Mouse (Mus musculus): Measurements from ENCODE around the gene Strip2. TPM values are rescaled to one million over a fixed set of nuclear protein-coding genes. Genes with fewer than 3 reads are reported as not detected.

Gene Strip2
- 1 to 10 TPM; 5.3 to 5.5 TPM for total RNA-seq (2021)
- long read RNA-seq, experiment 1, full-length matches to known transcripts, result 3 of 4 reads
- long read RNA-seq, experiment 1, partial matches to known transcripts, result 1 of 4 reads
- long read RNA-seq, experiment 1, other reads (novel, unspliced or antisense), result 0 of 4 reads
- long read RNA-seq, experiment 2, full-length matches to known transcripts, result 1 of 2 reads
- long read RNA-seq, experiment 2, partial matches to known transcripts, result 1 of 2 reads
- long read RNA-seq, experiment 2, other reads (novel, unspliced or antisense), result 0 of 2 reads

DNA sequence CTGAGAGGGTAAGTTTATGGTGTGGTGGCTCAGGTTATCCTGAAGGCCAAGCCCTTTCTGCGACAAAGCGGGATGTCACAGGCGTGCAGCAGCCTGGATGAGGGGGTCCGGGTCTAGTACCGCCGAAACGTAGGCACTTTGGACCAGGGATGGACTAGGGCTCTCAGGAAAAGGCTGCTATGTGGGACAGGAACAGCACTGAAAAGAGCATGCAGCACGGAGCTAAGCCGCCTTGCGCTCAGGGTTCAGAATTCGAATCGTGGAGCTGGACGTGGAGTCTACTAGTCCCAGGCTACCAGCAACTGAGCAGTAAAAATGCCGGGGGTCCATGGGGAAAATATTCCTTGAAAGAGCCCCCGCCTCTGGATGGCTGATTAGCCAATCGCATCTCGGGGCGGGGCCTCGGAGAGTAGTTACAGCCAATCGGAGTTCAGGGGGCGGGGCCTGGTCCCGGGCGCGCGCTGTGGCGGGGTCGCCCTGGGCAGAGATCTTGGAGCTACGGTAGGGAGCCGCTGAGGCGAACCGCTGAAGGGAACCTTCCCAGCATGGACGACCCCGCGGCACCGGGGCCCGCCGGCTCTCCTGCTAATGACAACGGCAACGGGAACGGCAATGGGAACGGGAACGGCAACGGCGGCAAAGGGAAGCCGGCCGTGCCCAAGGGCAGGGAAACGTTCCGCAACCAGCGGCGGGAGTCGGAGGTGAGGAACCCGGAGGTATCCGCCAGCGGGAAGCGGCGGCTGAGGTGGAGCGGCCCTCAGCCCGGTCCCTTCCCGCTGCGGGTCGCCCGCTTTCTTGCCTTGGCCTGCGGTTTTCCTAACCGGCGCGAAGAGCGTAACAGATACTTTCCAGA is at the start of gene Strip2:
Gene Strip2 (plus strand): TSS at position 483 of the 853 bp plus-strand sequence.
- DNase-seq, result peak; percentile 96

DNA sequence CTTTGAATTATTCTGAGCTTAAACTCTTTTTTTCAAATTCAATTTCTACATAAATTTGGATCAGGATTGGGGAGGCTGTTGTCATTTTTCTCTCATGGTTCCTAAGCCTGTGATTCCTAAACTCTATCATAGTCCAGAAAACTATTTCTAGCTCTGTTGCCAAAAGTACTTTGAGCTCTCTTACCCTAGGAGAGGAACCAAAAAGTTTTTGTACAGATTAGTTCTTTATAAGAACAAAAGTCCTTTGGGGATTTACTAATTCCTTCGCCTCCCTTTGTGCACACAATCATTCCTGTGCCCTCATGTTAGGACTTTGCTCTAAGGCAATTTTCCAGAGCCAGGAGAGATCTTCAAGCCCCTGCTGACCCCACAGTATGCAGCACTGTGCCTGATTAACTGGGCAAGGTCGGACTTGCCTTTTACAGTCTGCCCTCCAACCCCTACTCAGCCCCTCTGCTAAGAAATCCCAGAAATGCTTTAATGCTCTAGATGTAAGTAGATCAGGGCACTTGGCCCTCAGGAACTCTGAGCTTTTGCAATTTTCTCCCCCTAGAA is 48.4 kb upstream of the Strip2 start:
- DNase-seq, result no peak

DNA sequence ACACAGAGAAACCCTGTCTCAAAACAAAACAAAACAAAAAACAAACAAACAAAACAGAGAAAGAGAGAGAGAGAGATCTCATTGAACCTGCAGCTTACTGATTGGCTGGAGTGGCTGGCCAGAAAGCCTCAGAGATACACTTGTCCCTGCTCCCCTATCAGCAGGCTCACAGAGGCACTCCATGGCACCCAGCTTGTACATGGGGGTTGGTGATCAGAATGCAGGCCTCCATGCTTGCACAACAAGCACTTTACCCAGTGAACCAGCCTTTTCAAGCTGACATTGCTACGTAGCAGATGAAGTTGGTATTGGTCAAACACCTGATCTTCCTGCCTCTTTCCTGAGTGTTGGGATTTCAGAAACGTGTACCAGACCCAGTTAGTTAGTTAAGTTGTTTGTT is 43.2 kb upstream of the Strip2 start:
- no peak for DNase-seq

DNA sequence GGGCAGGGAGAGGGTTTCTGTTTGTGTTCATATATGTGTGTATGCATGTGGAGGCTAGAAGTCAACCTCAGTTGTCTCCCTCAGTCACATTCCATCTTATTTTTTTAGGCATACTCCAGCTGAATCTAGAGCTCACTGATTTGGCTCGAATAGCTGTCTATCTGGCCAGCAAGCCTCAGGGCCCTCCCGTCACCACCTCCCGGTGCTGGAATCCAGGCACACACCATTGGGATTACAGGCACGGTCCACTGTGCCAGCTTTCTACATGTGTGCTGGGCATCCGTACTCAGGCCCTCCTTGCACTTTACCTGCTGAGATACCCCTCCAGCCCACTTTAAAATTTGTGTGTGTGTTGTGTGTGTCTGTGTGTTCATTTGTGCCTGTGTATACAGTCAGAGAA is 41.2 kb upstream of the Strip2 start:
- no peak for DNase-seq

DNA sequence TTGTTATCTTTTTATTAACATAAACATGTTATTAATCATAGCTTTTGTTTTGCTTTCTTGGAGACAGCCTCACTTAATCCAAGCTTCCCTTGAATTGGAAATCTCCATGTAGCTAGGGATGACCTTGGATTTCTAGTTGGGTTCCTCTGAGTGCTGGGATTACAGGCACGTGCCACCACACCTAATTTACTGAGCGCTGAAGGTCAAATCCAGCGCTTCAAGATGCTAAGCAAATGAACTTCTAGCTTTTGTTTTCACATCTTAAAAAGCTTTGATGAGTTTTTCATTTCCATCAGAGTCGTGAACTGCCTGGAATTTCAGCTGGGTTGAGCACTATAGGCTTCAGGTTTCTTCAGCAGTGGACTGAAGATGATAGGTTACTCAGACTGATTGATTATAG is 40.0 kb upstream of the Strip2 start:
- no peak for DNase-seq

DNA sequence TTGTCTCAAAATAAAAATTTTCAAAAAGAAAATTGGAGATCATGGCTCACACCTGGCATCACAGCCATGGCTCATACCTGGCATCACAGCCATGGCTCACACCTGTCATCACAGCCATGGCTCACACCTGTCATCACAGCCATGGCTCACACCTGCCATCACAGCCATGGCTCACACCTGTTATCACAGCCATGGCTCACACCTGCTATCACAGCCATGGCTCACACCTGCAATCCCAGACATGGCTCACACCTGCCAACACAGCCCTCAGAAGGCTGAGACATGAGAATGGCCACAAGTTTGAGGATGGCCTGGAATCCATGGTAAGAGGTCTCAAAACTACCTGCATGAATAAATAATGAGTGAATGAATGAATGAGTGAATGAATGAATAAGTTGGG is 37.2 kb upstream of the Strip2 start:
- no peak for DNase-seq

DNA sequence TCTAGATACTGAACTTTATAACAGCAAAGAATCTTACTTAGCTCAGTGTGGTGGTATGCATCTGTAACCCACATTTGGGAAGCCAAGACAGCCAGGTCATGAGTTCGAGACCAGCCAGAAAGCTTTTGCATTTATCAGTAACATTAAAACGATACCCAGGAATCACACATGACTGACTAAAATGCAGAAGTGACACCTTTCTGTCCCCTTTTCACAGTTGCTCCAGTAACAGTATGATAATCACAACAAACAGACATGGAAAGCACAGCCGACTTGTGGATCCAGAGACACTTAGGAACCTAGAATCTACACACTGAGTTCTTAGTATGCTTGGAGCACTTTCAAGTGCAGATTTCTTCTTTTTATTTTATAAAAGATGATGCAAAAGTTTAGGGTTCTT is 36.0 kb upstream of the Strip2 start:
- DNase-seq, result no peak

DNA sequence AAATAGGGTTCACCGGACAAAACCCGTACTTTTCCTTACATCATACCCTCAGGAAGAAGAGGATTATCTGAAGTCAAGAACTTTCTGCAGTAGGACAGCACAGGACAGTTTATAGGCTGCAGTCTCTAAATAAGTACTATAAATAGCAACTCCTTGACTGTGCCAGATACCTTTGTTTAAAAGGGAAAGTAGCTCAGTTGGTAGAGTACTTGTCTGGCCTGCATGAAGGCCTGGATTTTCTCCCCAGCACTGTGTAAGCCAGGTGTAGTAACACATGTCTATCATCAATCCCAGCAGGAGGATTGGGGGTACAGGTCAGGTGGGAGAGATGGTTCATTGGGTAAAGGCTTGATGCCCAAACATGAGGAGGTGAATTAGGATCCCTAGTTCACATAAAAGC is 34.9 kb upstream of the Strip2 start:
- no peak for DNase-seq

DNA sequence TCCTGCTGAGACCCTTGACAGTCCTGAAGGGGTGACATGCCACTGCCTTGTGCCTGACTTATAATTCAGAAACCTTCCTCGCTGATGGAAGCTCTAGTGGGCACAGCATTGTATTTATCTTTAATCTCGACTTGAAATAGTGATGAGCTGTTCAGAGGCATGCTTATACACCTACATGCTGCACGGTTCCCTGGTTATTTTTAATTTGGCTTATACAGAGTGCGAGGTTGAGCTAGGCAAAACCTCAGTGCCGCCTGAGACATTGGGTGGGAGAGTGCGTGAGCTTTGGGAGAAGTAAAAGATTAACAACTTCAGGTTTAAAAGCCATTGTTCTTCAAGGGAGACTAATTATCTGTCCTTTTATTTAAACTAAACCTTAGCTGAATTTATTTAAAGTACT is 33.9 kb upstream of the Strip2 start:
- DNase-seq, result no peak

DNA sequence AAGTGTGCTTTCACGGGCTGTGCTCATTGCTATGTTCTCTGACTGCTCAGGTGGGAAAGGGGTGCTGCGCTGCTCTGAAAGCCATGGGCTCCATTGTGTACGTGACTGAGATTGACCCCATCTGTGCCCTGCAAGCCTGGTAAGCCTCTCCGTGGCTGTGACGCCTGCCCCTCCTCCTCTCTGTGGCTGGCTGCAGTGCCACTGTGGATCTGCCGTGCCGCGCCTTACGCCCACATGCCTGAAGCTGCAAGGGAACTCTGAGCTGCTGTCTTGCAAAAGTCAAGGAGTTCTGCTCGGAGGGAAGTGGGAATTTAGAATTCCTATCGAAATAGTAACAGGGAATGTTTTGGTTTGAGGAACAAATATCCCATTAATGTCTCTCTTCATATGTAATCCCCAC is 25.7 kb upstream of the Strip2 start:
- DNase-seq, result no peak

DNA sequence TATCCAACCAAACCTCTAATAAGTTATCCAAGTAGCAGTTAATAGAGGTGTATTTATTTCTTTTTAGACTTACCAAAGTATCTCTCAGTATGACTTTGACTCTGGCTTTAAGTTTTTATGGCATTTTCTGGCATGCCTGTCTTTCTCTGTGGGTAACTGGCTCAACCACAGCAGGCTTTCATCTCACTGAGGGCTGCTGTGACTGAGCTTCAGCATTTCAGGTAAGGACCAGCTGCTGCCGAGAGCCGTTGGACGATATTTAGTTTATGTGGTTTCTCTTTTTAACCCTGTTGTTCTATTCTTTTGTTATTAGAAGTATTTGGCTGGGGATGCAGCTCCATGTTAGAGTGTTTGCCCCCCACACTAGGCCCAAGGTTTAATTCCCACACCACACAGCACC is 19.8 kb upstream of the Strip2 start:
- DNase-seq, result no peak

DNA sequence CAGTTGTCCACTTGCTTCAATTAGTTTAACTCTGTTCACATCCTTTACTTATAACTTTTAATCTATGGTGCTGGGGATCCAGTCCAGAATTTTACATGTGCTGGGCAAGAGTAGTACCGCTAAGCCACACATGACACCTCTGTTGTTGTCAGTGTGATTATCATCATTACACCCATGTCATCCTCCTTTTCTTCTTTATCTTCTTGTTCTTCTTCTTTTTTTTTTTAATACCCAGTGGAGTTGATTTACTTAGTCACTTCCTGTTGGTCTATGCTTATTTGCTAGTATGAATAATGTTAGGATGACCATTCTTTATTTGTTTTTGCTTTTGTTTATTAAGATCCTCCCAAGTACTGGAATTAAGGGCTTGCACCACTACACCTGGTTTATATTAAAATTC is 15.4 kb upstream of the Strip2 start:
- DNase-seq, result no peak

DNA sequence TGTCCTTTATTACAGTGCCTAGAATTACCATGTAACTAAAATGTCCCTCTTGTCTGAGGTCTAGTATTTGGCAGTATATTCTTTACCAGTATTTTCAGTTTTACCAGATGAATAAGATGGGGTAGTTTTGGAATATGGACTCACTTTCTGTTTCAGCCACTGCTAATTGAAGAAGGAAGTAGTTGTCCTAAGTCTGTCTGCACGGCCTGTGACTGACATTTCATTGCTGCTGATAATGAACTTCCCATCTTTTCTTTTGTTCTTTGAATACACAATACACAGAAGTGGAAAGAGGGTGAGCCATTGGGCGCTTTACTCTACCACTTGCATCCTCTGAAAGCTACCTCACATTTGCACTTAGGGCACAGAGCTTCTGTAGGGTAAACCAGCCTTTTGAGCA is 14.6 kb upstream of the Strip2 start:
- DNase-seq, result no peak

DNA sequence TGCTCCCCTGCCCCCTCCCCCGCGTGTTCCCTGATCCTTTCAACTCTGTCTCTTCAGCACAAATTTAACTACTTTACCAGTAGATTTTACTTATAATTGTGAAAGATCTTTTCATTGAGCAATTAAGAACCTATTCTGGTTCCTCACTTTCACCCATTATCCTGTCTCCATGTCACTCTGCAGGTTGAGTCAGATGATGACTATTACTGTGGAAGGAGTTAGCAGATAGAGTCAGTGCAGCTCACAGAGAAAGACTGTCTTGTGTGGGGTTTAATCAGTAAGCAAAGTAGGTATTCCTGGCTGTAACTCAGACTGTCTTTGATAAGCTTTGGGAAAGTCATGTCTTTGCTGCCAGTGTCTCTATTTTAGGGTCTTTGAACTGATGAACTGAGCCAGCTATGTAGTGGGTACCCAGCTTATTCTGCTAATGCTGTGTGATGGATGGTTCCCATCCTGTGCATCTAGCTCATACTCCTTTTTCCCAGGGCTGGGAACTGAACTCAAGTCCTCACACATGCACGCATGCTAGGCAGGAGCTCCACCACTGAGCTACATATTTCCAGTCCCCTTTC is 13.4 kb upstream of the Strip2 start:
- DNase-seq, result no peak

DNA sequence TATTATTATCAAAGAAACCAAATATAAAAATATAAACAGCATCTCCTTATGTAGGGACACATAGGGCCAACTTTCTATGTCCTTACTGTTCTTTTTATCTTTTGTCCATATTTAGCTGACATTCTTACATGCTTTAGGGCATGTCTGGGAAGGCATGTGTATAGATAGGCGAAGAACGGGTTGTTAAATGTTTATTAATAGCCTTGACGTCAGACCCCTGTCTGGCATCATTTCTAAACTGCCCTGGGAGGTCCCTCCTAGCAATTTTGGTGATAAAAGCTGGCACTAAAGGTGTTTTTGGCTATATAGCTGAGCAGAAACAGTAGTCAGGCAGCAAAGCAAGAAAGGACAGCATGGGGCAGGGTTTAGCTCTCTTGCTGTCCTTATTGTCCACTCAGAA is 12.5 kb upstream of the Strip2 start:
- DNase-seq, result no peak

DNA sequence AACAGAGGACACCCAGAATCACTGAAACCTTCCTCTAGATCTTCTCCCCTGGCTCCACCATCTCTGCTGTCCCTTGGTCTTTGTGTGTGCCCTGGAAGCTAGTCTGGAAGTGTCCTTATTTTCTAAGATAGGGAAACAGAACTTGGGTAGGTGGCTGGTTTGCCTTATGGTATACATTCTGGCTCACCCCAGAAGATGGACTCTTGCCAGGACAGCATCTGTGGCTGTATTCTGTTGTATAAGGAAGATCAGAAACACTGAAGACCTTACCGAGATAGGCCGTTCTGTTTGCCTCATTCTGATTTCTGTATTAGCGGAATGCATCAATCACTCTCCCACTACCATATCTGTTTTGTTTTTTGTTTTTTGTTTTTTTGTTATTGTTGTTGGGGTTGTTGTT is 6.2 kb upstream of the Strip2 start:
- no peak for DNase-seq

DNA sequence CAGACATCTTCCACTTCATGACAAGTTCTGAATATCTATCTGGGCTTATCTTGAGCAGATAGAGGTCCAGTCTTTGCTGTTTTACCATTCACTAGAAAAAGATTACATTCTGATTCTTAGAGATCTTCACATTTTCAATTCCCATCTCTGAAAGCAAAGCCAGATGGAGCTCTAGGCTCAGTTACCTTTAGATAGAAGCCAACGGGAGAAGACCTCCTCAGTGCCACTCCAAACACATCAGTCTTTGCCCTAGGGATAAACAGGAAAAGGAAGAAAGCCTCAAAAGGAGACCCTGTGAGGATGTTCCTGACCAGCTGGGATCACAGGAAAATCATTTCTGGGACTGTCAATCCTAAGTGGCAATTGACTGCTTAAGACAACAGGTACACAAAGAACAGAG is 3.1 kb upstream of the Strip2 start:
- DNase-seq, result no peak

DNA sequence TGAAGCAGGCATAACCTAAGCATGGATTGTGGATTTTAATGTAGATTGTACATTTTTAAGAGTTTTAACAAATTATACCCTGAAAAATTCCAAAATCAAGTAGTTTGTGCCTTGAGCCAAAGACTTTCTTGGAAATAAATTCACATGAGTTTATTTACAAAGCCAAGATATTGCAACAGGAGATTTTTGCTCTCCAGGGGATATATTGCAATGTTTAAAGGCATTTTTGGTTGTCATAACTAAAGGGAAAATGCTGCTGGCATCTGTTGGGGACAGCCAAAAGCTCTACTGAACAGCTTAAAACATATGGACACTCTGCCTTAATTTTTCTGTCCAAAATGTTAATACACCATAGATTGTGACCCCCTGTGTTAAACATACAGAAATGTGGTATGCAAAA is 2.7 kb upstream of the Strip2 start:
- no peak for DNase-seq

DNA sequence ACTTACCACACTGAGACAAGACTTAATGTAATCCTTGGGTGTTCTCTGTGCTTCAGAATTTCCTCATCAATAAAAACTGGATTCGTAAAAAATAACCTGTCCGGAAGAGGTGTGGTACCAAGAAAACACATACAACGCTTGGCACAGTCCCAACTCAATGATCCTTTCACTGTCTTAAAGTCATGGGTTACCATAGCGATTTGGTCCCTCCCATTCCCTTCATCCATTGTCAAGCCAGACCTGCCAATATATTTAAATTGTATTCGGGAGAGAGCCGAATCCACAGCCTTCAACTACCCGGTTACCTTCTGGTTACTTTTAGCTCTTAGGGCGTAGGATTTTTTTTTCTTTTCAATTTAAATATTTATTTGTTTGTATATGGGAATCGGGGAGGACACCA is 976 bp upstream of the Strip2 start:
- DNase-seq, result no peak

DNA sequence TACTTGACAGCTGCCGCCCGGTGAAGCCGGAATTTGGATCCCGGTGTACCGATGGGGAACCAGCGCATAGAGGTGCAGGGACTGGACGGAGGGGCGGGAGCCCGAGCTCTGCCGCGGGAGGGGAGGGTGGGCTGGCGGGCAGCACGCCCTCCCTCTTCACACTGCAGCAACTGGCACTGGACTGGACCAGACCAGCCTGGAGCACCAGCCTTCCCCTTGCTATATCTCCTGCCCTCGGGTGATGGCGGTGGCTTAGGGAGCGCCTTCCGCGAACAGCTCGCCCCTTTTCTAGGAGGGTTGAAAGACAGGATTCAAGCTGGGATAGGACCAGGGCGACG is 540 bp downstream of the Strip2 start:
- no peak for DNase-seq

DNA sequence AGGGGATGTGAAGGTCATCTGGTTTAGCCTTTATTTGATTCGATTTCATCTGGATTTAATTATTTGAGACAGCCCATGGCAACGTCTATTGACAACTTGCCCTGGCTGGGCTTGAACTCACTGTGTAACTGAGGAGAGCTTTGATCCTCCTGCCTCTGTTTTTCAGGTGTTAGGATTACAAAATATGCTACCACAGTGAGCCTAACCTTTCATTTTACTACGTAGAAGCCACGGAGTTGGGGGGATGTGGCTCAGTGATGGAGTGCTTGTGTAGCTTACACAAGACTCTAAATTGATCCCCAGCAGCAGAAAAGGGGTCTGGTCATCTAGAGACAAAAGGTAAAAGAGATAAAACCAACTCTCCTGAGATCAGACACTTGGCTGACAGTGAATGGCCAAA is 1.1 kb downstream of the Strip2 start:
- DNase-seq, result no peak

DNA sequence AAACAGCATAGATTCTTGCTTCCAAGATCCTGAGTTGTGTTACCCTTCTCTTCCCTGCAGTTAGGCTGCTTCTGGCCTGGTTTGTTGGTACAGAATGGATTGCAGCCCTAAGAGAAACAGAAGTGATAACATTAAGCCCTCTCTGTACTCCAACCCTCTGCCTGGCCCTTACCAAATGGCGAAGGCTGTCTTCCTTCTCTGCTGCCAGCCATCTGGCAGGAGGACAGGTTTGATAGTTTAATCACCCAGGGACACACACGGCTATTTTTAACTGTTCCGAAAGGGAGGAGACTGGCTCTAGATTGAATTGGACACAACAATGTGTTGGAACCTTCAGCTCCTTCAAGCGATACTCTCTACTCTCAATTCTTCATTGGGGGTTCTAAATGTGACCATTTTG is 6.7 kb downstream of the Strip2 start:
- peak; percentile 16 for DNase-seq

DNA sequence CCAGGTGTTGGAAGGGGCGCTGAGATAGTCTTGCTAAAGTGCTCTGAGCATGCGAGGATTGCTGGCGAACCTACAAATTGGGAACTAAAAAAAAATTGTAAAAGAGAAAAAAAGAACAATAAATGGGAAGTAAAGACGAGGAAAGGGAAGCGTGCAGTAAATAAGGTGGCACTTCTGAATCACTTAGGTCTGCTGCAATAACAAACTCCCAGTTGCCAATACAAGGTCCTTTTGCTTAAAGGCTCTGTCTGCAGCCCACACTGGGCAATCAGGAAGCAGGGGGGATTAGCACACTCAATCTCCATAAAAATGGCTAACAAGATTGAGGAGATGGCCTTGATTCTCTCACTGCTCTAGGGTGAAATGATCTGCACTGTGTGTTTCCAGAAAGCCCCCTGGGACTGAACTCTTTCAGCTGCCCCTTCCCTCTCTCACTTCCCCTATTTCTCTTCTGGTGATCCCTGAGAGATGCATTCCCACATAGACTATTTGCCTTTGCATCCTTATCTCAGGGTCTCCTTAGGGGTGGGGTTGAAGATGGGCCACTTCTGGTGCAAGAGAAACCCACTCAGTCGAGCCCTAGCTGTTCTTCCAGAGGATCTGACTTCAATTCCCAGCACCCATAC is 8.9 kb downstream of the Strip2 start:
- no peak for DNase-seq
